Mouse (Mus musculus): ENCODE results near the gene Slamf9. TPM values are rescaled to one million over a fixed set of nuclear protein-coding genes. Genes with fewer than 3 reads are reported as not detected.

The Slamf9 gene
- polyA plus RNA-seq, 1 experiment from 2014 or later, result 12.1 TPM

DNA sequence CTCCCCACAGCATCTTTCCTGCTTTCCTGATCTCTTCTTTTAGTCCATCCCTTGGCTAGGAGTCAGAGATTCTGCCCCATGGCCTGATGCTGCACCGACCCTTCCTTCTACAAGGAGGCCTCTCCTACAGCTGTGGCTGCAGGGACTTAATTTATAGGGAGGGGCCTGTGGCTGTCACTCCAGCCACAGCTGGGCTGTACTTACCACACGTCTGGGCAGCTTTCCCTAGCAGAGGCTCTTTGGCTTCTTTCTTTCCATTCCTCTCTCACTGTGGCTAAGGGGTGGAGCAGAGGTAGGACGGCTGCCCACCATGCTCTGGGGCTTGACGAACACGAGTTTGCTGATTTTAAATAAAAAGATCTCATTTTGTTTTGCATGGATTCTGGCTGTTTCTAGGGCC lies 31.8 kb downstream of the Slamf9 start:
- WGBS (ENCODE audit: missing documents), result 40% methylated on average over 5 of the region's 5 CpGs
- Histone ChIP-seq H3K36me3 (ENCODE audit: inconsistent target) (peaks cover 29% of the 10 kb centered on the region; the same call in 1 of the 2 replicates), H3K79me2 (ENCODE audit: inconsistent target) (peaks cover 41% of the 10 kb centered on the region), H3K27ac (no peak overlapping the region), H3K4me3 (ENCODE audit: inconsistent target) (no peak overlapping the region)

DNA sequence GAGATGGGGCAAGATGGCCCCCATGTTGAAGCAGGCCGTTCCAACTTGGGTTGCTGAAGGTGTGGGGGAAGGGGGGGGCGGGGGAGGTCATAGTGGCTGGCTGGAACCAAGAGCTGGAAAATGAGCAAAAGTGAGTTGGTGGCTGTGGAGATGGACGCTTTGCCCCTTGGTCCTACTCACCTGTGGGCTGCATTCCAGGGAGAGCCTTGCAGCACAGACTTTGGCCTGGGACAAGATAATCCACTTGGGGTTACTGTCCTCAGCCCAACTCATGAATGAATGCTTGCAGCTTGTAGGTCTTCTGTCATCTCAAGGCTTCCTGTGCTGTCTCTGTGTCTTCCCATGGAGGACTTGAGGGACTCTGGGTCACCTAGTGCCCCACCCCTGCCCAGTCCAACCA lies 32.5 kb downstream of the Slamf9 start:
- H3K4me3 ChIP-seq (ENCODE audit: inconsistent target), result no peak overlapping the region
- H3K27ac ChIP-seq, result no peak overlapping the region
- H3K36me3 ChIP-seq (ENCODE audit: inconsistent target), result peaks cover 29% of the 10 kb centered on the region; the same call in 1 of the 2 replicates
- 94% methylated on average over 2 of the region's 3 CpGs for WGBS (ENCODE audit: missing documents)
- H3K79me2 ChIP-seq (ENCODE audit: inconsistent target), result peaks cover 34% of the 10 kb centered on the region

DNA sequence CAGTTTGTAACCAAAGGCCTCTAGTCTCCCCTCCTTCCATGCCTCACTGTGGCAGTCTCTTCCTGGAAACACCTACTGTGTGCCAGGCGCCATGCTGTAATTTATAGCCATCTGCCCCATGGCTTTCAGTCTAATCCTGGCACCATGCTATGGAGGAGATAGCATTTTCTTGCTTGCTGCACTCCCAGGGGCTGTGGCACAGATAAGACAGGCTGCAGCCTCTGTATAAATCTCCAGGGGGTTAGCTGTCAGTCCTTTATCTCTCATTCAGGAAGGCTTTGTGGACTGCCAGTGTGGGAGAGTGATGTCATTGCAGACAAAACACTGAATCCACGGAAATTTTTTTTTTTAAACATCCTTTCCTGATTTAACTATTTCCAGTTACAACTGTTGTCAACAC lies 33.0 kb downstream of the Slamf9 start:
- H3K36me3 ChIP-seq (ENCODE audit: inconsistent target), result peaks cover 29% of the 10 kb centered on the region; the same call in 1 of the 2 replicates
- no peak overlapping the region for H3K4me3 ChIP-seq (ENCODE audit: inconsistent target)
- whole genome bisulfite sequencing (ENCODE audit: missing documents), result 73% methylated on average over 2 of the region's 2 CpGs
- H3K27ac ChIP-seq, result no peak overlapping the region
- H3K79me2 ChIP-seq (ENCODE audit: inconsistent target), result peaks cover 29% of the 10 kb centered on the region

DNA sequence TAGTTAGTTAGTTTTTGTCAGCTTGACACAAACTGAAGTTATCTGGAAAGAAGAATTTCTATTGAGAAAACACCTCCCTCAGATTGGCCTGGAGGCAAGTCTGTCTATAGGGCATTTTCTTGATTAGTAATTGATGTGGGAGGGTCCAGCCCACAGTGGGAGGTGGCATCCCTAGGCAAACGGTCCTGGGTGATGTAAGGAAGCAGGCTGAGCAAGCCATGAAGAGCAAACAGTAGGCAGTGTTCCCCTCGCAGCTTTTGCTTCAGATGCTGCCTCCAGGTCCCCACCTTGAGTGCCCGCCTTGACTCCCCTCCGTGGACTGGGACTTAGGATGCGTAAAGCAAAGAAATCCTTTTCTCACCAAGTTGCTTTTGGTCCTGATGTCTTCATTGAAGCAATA lies 34.1 kb downstream of the Slamf9 start:
- H3K27ac ChIP-seq, result no peak overlapping the region
- no peak overlapping the region for H3K4me3 ChIP-seq (ENCODE audit: inconsistent target)
- 80% methylated on average over 5 of the region's 5 CpGs for WGBS (ENCODE audit: missing documents)
- peaks cover 29% of the 10 kb centered on the region; the same call in 1 of the 2 replicates for H3K36me3 ChIP-seq (ENCODE audit: inconsistent target)
- peaks cover 19% of the 10 kb centered on the region for H3K79me2 ChIP-seq (ENCODE audit: inconsistent target)

DNA sequence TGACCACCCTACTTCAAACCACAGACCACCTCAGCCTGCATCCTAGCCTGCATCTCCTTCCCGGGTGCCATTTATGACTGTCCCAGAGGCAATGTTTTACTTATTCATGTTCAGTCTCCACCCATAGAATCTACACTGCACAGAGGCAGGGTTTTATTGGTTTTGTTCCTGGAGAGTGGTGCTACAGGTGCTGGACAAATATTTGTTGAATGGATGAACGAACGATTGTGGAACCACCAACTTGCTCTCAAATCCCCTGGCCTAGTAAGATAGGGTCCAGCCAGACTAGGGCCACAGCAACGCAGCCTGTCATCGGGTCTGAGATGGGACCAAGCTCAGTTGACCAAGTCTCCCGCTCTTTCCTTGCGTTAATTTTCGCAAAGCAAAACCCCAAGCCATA lies 34.8 kb downstream of the Slamf9 start:
- Histone ChIP-seq H3K27ac (no peak overlapping the region), H3K79me2 (ENCODE audit: inconsistent target) (peaks cover 11% of the 10 kb centered on the region), H3K36me3 (ENCODE audit: inconsistent target) (peaks cover 27% of the 10 kb centered on the region; the same call in 1 of the 2 replicates), H3K4me3 (ENCODE audit: inconsistent target) (no peak overlapping the region)
- WGBS (ENCODE audit: missing documents), result 56% methylated on average over 8 of the region's 8 CpGs

DNA sequence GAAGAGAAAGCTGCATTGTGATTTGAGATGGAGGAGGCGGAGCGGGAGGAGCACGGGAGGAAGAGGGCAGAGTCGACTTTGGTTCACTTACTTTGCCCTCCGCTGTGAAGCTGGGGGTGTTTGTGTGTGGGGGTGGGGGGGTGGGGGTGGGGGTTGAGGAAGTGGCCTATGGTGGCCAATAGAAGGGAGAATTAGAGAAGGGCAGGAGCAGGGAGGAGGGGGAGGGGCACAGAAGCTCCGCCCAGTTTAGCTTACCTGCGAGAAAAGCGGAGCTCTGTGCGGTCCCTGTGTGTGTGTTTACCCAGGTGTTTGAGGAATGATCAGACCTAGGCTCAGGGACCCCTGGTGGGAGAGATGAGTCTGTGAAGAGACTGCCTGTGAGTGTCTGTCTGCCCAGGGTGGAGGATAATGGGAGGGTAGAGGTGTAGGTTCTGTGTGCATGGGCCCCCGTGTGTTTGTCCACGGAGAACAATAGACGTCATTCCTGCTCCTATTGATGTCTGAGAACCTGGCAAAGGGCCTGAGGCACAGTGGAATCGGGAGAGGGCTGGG lies 35.3 kb downstream of the Slamf9 start:
- no peak overlapping the region for H3K4me3 ChIP-seq (ENCODE audit: inconsistent target)
- WGBS (ENCODE audit: missing documents), result 84% methylated on average over 10 of the region's 13 CpGs
- H3K79me2 ChIP-seq (ENCODE audit: inconsistent target), result peaks cover 6% of the 10 kb centered on the region
- no peak overlapping the region for H3K27ac ChIP-seq
- peaks cover 22% of the 10 kb centered on the region; the same call in 1 of the 2 replicates for H3K36me3 ChIP-seq (ENCODE audit: inconsistent target)

DNA sequence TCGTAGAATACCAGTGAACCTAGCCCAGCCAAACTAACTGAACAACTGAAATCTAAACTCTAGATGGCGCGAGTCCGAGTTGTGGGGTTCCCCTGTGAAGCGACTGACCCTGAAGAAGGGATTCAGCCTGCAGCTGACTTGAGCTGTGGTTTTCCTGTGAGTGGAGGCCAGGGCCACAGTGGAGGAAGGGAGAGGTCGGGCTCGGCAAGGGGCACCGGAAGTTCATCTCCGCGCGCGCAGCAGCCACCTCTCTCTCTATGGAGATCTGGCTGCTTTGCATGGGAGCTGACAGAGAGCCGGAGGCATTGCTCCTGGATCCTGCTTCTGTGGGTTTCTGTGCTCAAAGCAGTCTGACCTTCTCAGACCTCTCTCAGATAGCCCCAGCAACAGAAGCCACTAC lies 37.8 kb downstream of the Slamf9 start:
- no peaks in the 10 kb centered on the region; the same call in 1 of the 2 replicates for H3K36me3 ChIP-seq (ENCODE audit: inconsistent target)
- H3K27ac ChIP-seq, result peak overlapping the region; percentile 98
- peak overlapping the region; percentile 21 for H3K4me3 ChIP-seq (ENCODE audit: inconsistent target)
- WGBS (ENCODE audit: missing documents), result 3% methylated on average over 13 of the region's 13 CpGs
- no peaks in the 10 kb centered on the region for H3K79me2 ChIP-seq (ENCODE audit: inconsistent target)

DNA sequence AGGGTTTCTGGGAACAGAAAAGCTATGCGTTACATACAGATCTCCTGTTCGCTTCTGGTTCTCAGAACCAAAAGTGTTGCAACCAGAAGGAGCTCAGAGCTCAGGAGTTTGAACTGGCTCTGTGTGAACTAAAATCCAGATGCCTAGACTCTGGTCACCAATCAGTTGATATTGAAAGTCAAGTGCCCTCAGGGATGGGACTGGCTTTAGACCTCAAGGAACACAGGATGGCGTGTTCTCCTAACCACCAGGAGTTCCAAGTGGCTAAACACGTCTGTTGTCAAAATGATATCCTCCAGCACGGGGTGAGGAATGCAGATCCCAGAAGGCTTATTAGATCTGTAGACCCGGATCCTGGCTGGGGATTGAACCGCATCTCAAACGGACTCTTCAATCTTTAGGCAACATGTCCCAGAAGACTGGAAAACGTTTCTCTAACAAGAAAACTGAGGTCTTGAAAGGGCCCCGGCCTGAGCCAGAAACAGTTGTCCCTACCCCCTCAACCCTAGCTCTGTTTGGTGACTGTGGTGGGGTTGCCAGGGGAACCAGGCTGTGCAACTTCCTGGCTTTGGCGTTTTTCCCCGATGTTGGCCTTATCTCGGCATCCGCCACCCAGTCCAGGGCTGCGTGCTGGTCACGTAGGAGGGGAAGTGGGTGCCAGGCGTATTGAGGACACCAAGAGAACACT lies 38.5 kb downstream of the Slamf9 start:
- 5% methylated on average over 17 of the region's 17 CpGs for WGBS (ENCODE audit: missing documents)
- H3K36me3 ChIP-seq (ENCODE audit: inconsistent target), result no peaks in the 10 kb centered on the region
- no peaks in the 10 kb centered on the region for H3K79me2 ChIP-seq (ENCODE audit: inconsistent target)
- peak overlapping the region; percentile 98 for H3K27ac ChIP-seq
- peak overlapping the region; percentile 21 for H3K4me3 ChIP-seq (ENCODE audit: inconsistent target)

DNA sequence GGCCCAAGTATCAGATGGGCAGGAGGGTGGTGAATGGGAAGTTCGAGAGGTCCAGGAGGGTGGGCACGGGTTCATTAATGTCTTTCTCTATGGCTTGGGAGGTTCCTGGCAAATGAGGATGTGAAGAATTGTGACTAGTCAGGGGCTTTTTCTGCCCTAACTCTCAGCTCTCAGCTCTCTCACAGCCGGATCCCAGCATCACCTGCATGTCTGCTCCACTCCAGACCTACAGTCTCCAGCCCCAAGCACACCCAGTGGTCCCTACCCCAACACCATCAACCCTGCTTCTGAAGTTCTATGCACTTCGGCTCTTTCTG lies 39.0 kb downstream of the Slamf9 start:
- 3% methylated on average over 4 of the region's 4 CpGs for WGBS (ENCODE audit: missing documents)
- Histone ChIP-seq H3K4me3 (ENCODE audit: inconsistent target) (no peak overlapping the region), H3K27ac (peak overlapping the region; percentile 98), H3K36me3 (ENCODE audit: inconsistent target) (no peaks in the 10 kb centered on the region), H3K79me2 (ENCODE audit: inconsistent target) (no peaks in the 10 kb centered on the region)

DNA sequence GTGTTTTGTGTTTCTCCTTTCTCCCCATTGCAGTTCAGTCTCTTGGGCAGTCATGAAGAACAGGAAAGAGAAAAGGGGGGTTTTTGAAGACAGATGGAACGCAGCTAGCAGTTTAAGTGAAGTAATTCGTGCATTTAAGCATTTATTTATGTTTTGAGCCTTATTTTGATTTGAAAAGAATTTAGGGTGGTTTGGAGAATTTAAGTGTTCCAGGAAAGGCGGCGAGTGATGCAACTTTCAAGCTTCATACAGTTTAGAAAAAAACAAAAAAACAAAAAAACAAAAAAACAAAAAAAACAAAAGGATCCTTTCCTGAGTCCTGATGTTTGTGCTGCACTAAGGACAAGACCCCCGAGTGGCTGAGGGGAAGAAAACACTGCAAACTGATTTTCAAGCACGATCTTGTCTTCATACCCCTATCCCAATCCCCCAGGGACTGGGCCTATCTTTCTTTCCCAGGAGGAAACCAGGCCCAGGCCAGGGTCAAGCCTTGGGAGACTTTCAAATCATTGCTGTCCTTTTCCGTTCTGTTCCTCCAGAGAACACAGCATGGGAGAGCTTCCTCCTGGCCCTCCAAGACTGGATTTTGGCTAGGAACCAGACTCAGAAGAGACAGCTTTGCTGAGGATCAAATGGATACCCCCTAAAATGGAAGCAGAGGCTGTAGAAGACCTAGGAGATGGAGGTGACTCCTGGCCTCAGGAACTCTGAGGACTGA lies 39.6 kb downstream of the Slamf9 start:
- H3K4me3 ChIP-seq (ENCODE audit: inconsistent target), result no peak overlapping the region
- WGBS (ENCODE audit: missing documents), result 32% methylated on average over 7 of the region's 7 CpGs
- H3K79me2 ChIP-seq (ENCODE audit: inconsistent target), result no peaks in the 10 kb centered on the region
- no peaks in the 10 kb centered on the region for H3K36me3 ChIP-seq (ENCODE audit: inconsistent target)
- H3K27ac ChIP-seq, result peak overlapping the region; percentile 98

DNA sequence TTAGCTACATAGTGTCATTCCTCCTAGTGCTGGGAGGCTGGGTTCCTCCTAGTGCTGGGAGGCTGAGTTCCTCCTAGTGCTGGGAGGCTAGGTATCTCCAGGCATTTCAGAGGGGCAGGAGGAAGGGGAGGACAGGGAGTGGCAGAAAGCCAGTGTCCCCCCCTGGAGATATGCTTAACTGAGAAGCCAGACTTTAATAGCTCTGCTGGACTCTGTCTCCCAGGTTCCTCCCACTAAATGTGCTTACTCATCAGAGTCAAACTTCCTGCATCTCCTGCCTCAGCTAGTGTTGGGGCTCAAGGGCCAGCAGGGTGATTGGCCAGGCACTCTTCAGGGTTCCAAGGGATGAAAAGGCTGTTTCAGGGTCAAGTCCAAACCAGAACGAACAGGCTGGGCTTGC lies 40.2 kb downstream of the Slamf9 start:
- 29% methylated on average over 1 of the region's 1 CpGs for WGBS (ENCODE audit: missing documents)
- Histone ChIP-seq H3K79me2 (ENCODE audit: inconsistent target) (no peaks in the 10 kb centered on the region), H3K36me3 (ENCODE audit: inconsistent target) (no peaks in the 10 kb centered on the region), H3K27ac (peak overlapping the region; percentile 98), H3K4me3 (ENCODE audit: inconsistent target) (no peak overlapping the region)

DNA sequence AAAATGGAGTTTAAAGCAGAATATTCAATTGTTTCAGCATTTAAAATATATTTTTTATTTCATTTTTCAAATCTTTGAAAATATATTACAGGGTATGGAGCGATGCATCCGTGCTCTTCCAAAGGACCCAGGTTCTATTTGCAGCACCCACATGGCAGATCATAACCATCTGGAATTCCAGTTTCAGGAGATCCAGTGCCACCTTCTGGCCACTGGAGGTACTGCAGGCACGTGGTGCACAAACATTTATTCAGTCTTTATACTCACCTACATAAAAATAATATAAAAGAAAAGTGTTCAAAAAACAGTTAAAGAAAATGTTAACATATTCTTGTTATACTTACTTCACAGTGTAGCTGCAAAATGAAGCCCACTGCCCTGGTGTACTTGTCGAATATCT lies 42.9 kb downstream of the Slamf9 start:
- no peak overlapping the region for H3K4me3 ChIP-seq (ENCODE audit: inconsistent target)
- no peaks in the 10 kb centered on the region for H3K36me3 ChIP-seq (ENCODE audit: inconsistent target)
- no peak overlapping the region for H3K27ac ChIP-seq
- no peaks in the 10 kb centered on the region for H3K79me2 ChIP-seq (ENCODE audit: inconsistent target)
- 80% methylated on average over 4 of the region's 4 CpGs for WGBS (ENCODE audit: missing documents)

DNA sequence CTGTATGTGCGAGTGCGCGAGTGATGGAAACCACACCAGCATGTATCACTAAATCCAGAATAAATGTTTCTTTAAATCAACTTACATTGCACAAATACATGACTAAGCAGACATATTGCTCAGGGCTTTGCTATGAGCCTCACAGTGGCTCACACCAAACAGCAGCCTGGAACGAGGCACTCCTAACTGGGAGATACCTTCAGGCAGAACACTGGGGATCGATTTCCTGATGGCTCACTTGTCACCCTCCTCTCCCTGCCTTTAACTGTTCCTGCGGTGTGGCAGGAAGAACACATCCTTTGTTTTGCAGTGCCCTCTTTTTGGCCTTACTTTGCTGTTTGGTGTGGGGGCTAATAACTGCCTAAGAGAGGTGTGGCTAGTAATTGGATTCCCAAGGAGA lies 44.5 kb downstream of the Slamf9 start:
- 73% methylated on average over 6 of the region's 6 CpGs for WGBS (ENCODE audit: missing documents)
- H3K4me3 ChIP-seq (ENCODE audit: inconsistent target), result no peak overlapping the region
- H3K36me3 ChIP-seq (ENCODE audit: inconsistent target), result no peaks in the 10 kb centered on the region
- no peak overlapping the region for H3K27ac ChIP-seq
- H3K79me2 ChIP-seq (ENCODE audit: inconsistent target), result no peaks in the 10 kb centered on the region

DNA sequence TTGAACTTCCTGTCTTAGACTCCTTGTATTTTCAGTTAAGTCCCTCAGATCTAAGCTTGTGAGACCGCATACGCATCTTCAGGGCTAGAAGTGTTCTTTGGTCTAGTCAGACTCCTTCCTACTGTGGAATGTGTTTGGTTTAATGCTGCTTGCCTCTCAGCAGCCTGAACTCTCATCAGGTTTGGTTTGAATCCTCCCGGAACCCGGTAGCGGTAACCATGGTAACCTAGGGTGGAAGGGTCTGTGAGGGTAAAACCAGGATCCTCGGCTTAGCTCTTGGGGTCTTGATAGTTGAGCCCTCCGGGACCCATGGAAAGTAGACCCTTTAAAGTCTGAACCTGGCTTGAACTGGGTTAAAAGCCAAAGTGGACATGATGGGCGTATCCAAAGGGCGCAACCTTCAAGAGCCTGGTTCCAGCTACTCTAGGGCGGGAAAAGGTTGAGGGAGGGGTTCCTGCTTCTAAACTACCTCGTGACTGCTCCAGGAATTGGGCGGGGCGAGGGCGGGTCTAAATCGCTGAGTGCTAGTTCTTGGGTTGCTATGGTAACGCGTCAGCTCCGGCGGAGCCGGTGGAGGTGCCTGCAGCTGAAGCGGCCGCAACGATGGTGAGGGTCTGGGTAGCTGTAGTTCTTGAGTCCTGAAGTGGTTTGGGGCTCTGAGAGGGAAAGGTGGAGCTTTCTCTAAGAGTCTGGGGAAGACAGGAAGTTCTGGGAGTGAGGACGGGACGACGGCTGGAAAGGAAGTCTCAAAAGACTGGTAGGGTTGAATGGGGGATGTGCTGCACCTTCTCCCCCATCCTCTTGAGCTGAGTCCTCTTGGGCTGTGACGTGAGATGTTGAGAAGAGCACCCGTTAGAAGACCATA lies 45.6 kb downstream of the Slamf9 start, which contains the start of gene Cfap45:
Cfap45 (plus strand) TSS at position 226 of the 865 bp plus-strand sequence.
- no peaks in the 10 kb centered on the region for H3K36me3 ChIP-seq (ENCODE audit: inconsistent target)
- H3K4me3 ChIP-seq (ENCODE audit: inconsistent target), result peak within 1 kb of the TSS; percentile 33
- 7% methylated on average over 28 of the region's 28 CpGs for WGBS (ENCODE audit: missing documents)

More for the DNA sequence above, 45.6 kb downstream of the Slamf9 start, which contains the start of gene Cfap45:
- Histone ChIP-seq H3K27ac (peak within 1 kb of the TSS; percentile 45), H3K79me2 (ENCODE audit: inconsistent target) (no peaks in the 10 kb centered on the region)

Data from macrophage (primary cell).